1 mouse cellular context compared by ENCODE assay signal in genomic region chr13:21753524-21754285, GRCm38 (mm10).
TF ChIP-seq lines count a peak whose summit lies in the region.

Hist1h2ak (minus strand) TSS chr13:21753827.
Hist1h2bn (plus strand) TSS chr13:21754123.

TF ChIP-seq in CH12.LX, 34 proteins besides CTCF, POLR2A, EP300 and RAD21 (continued from another document):
- TF ChIP-seq MYC (IDR thresholded peaks at IDR 0.05; ENCODE audit: low read depth, low read length) (peak; percentile 39), MXI1 (IDR thresholded peaks at IDR 0.05; ENCODE audit: low read depth, low read length) (peak; percentile 70), MEF2A (IDR thresholded peaks at IDR 0.05; ENCODE audit: borderline replicate concordance, low read depth, low read length) (peak; percentile 58; the same call in 1 of the 2 replicates), CHD2 (IDR thresholded peaks at IDR 0.05; ENCODE audit: low read length) (peak; percentile 96), HCFC1 (IDR thresholded peaks at IDR 0.05; ENCODE audit: low read depth, low read length) (peak; percentile 57), POLR2AphosphoS2 (IDR thresholded peaks at IDR 0.05; ENCODE audit: low read depth, low read length) (peak; percentile 5; the same call in 1 of the 2 replicates), JUND (conservative IDR thresholded peaks at IDR 0.05; ENCODE audit: low read depth, low read length) (peak; percentile 50; the same call in 1 of the 2 replicates), E2F4 (IDR thresholded peaks at IDR 0.05; ENCODE audit: insufficient replicate concordance, low read depth, low read length) (peak; percentile 71; the same call in 1 of the 2 replicates), ZMIZ1 (IDR thresholded peaks at IDR 0.05; ENCODE audit: low read depth, low read length) (peak; percentile 76), UBTF (IDR thresholded peaks at IDR 0.05; ENCODE audit: low read depth, low read length) (peak; percentile 51; the same call in 1 of the 2 replicates)
